Mouse (Mus musculus): ENCODE measurements at regions not wholly inside any gene's neighbourhood (a gene's known extent, or its start where the extent isn't known, plus 50 kb on each side); places are given as distances from the start of the nearest gene placed in this dataset.

DNA sequence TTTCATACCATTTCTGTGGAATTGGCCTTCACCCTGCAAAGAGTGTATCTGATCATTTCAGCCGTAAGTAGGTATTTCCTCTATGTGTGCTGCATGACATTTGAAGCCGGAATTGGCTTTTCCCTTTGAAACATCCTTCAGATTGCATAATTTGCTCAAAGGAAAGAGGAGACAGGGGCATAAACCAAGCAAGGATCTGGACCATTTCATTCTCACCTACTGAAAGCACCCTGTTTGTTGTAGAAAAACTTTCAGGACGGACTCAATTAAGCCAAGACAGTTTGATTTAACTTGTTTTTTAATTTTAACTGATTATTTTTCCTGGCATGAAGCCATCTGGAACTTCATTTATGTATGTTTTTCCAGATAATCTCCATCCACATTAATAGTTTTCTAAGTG is 340.0 kb upstream of the Jag1 start:
- TF ChIP-seq EP300 (IDR thresholded peaks at IDR 0.05; ENCODE audit: low read depth) (no peak), CTCF (IDR thresholded peaks at IDR 0.05; ENCODE audit: low read depth) (no peak)
- Histone ChIP-seq H3K9ac (replicated peaks) (no peak overlapping the region), H3K4me2 (ENCODE audit: low read depth) (no peak overlapping the region), H3K27ac (no peak overlapping the region), H3K9me3 (ENCODE audit: control insufficient read depth, low read length) (no peaks in the 10 kb centered on the region), H3K4me1 (replicated peaks; ENCODE audit: control insufficient read depth in 2 of 2, insufficient read depth in 2 of 2, low read length in 1 of 2) (no peaks in the 10 kb centered on the region), H3K4me3 (ENCODE audit: insufficient read depth in 1 of 2, low read depth in 2 of 2, low read length in 2 of 2) (no peak overlapping the region), H3K27me3 (ENCODE audit: control insufficient read depth, insufficient read depth, low read length) (no peaks in the 10 kb centered on the region), H3K36me3 (replicated peaks; ENCODE audit: control insufficient read depth, insufficient read depth, low read depth) (no peaks in the 10 kb centered on the region)
- WGBS (ENCODE audit: insufficient replicate concordance): 42% methylated on average over 3 of the region's 3 CpGs
- ATAC-seq (ENCODE audit: insufficient read depth): no peak
- DNase-seq (ENCODE audit: low read depth in 3 of 3, low spot score in 3 of 3): no peak

DNA sequence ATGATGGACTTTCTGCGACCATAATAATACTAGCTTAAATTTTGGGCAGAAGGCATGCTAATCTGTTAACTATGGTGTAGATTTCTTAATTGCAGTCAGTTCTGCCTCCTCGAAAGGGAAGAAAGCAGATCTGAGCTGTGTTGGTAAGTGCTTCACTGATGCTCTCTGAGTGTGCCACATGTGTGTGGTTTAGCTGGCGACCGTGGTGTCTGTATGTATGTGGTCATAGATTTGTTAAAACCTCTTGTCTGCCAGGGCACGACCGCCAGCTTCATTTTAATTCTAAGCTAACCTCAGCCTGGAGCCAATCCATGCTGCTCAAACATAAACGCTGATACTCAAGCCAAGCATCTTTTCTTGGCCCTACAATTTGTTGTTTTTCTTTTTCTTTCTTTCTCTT is 330.5 kb upstream of the Jag1 start:
- no peaks in the 10 kb centered on the region for H3K9me3 ChIP-seq (ENCODE audit: control insufficient read depth, low read length)
- WGBS (ENCODE audit: insufficient replicate concordance): 62% methylated on average over 7 of the region's 7 CpGs
- no peak overlapping the region for H3K4me2 ChIP-seq (ENCODE audit: low read depth)
- no peak overlapping the region for H3K4me3 ChIP-seq (ENCODE audit: insufficient read depth in 1 of 2, low read depth in 2 of 2, low read length in 2 of 2)
- no peaks in the 10 kb centered on the region for H3K36me3 ChIP-seq (replicated peaks; ENCODE audit: control insufficient read depth, insufficient read depth, low read depth)
- no peaks in the 10 kb centered on the region for H3K4me1 ChIP-seq (replicated peaks; ENCODE audit: control insufficient read depth in 2 of 2, insufficient read depth in 2 of 2, low read length in 1 of 2)
- H3K9ac ChIP-seq (replicated peaks): no peak overlapping the region
- H3K27me3 ChIP-seq (ENCODE audit: control insufficient read depth, insufficient read depth, low read length): no peaks in the 10 kb centered on the region
- DNase-seq (ENCODE audit: low read depth in 3 of 3, low spot score in 3 of 3) (no peak), ATAC-seq (ENCODE audit: insufficient read depth) (no peak)
- H3K27ac ChIP-seq: no peak overlapping the region
- TF ChIP-seq EP300 (IDR thresholded peaks at IDR 0.05; ENCODE audit: low read depth) (no peak), CTCF (IDR thresholded peaks at IDR 0.05; ENCODE audit: low read depth) (no peak)

DNA sequence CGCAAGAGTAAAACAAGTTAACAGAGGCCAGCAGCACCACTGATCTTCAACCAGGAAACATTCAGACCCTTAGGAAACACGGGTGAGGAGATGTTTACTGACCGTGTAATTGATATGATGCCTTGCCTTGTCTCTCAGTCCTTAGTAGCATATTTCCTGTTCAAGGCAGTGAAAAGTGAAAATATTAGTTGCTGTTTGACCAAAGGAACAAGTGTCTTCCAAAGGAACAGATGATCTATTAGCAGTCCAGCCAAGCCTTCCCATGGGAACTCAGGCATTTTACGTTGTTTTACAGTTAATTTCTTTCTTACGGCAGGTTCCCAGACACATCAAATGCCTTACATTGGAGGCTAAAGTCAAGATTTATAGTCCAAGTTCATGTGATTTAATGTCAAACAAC is 321.3 kb upstream of the Jag1 start:
- Histone ChIP-seq H3K4me1 (replicated peaks; ENCODE audit: control insufficient read depth in 2 of 2, insufficient read depth in 2 of 2, low read length in 1 of 2) (no peaks in the 10 kb centered on the region), H3K9me3 (ENCODE audit: control insufficient read depth, low read length) (no peaks in the 10 kb centered on the region), H3K27me3 (ENCODE audit: control insufficient read depth, insufficient read depth, low read length) (no peaks in the 10 kb centered on the region), H3K9ac (replicated peaks) (no peak overlapping the region), H3K27ac (no peak overlapping the region), H3K36me3 (replicated peaks; ENCODE audit: control insufficient read depth, insufficient read depth, low read depth) (no peaks in the 10 kb centered on the region), H3K4me3 (ENCODE audit: insufficient read depth in 1 of 2, low read depth in 2 of 2, low read length in 2 of 2) (no peak overlapping the region), H3K4me2 (ENCODE audit: low read depth) (no peak overlapping the region)
- DNase-seq (ENCODE audit: low read depth in 3 of 3, low spot score in 3 of 3) (no peak), ATAC-seq (ENCODE audit: insufficient read depth) (no peak)
- TF ChIP-seq CTCF (IDR thresholded peaks at IDR 0.05; ENCODE audit: low read depth) (no peak), EP300 (IDR thresholded peaks at IDR 0.05; ENCODE audit: low read depth) (no peak)
- 55% methylated on average over 5 of the region's 5 CpGs for WGBS (ENCODE audit: insufficient replicate concordance)

DNA sequence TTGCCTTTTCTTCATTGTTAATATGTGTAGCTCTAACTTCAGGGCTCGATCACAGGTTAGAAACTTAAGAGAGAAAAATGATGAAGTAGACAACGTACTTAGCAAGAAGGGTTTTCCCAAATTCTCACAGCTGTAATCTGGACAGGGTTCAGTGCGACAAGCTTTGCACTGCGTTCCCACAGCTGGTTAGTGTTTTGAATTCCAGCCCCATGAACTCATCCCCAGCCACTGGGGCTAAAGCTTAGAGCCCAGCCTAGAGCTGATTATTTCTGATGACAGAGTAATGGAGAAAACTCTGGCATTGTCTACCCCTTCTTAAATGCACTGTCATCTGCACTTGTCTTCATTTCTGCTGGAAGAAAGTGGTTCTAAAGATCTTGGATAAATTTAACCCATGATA is 319.7 kb upstream of the Jag1 start:
- Histone ChIP-seq H3K27ac (no peak overlapping the region), H3K27me3 (ENCODE audit: control insufficient read depth, insufficient read depth, low read length) (no peaks in the 10 kb centered on the region), H3K4me1 (replicated peaks; ENCODE audit: control insufficient read depth in 2 of 2, insufficient read depth in 2 of 2, low read length in 1 of 2) (no peaks in the 10 kb centered on the region), H3K4me2 (ENCODE audit: low read depth) (no peak overlapping the region), H3K9ac (replicated peaks) (no peak overlapping the region), H3K4me3 (ENCODE audit: insufficient read depth in 1 of 2, low read depth in 2 of 2, low read length in 2 of 2) (no peak overlapping the region), H3K36me3 (replicated peaks; ENCODE audit: control insufficient read depth, insufficient read depth, low read depth) (no peaks in the 10 kb centered on the region), H3K9me3 (ENCODE audit: control insufficient read depth, low read length) (no peaks in the 10 kb centered on the region)
- 54% methylated on average over 4 of the region's 4 CpGs for WGBS (ENCODE audit: insufficient replicate concordance)
- ATAC-seq (ENCODE audit: insufficient read depth) (no peak), DNase-seq (ENCODE audit: low read depth in 3 of 3, low spot score in 3 of 3) (no peak)
- TF ChIP-seq CTCF (IDR thresholded peaks at IDR 0.05; ENCODE audit: low read depth): no peak
- no peak for TF ChIP-seq EP300 (IDR thresholded peaks at IDR 0.05; ENCODE audit: low read depth)

DNA sequence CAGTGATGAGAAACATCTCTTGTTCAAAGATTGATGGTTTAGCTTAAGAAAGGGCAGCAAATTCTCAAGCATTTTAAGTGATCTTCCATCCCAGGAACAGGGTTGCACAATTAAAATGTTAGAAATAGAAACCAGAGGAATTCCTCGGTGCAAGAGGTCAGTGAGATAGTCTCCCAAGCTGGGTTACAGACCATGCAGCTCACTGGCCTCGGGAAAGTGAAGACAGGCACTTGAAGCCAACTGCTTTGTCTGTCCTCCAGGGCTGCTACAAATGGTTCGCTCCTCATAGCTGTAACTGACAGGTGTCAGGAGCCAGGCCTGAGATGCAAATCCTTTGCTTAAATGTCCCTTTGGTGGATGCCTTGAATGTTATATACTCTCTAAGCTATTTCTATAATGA is 306.2 kb upstream of the Jag1 start:
- Histone ChIP-seq H3K4me3 (ENCODE audit: insufficient read depth in 1 of 2, low read depth in 2 of 2, low read length in 2 of 2) (no peak overlapping the region), H3K9me3 (ENCODE audit: control insufficient read depth, low read length) (no peaks in the 10 kb centered on the region), H3K27ac (no peak overlapping the region), H3K4me1 (replicated peaks; ENCODE audit: control insufficient read depth in 2 of 2, insufficient read depth in 2 of 2, low read length in 1 of 2) (no peaks in the 10 kb centered on the region), H3K9ac (replicated peaks) (no peak overlapping the region), H3K4me2 (ENCODE audit: low read depth) (no peak overlapping the region), H3K27me3 (ENCODE audit: control insufficient read depth, insufficient read depth, low read length) (no peaks in the 10 kb centered on the region), H3K36me3 (replicated peaks; ENCODE audit: control insufficient read depth, insufficient read depth, low read depth) (no peaks in the 10 kb centered on the region)
- ATAC-seq (ENCODE audit: insufficient read depth): no peak
- 44% methylated on average over 3 of the region's 3 CpGs for WGBS (ENCODE audit: insufficient replicate concordance)
- no peak for DNase-seq (ENCODE audit: low read depth in 3 of 3, low spot score in 3 of 3)
- no peak for TF ChIP-seq CTCF (IDR thresholded peaks at IDR 0.05; ENCODE audit: low read depth)
- no peak for TF ChIP-seq EP300 (IDR thresholded peaks at IDR 0.05; ENCODE audit: low read depth)

DNA sequence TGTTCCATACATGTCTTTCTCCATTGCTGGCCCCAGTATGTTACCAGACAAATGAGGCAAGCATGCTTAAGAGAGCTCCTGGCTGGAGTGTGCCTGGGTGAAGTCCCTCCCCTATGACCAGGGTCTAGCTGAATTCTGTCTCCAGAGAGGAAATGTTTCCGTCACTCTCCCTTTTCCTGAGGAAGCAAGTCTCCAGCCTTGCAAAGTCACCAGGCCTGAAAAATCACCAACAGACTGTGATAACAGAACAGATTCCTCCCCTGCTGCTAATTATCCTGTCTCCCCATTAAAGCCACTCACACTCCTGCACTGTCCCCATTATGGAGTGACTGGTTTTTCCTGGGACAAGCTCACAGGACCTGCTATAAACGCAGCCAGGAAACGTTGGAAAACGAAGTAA is 303.2 kb upstream of the Jag1 start:
- no peak overlapping the region for H3K4me2 ChIP-seq (ENCODE audit: low read depth)
- no peak overlapping the region for H3K27ac ChIP-seq
- TF ChIP-seq CTCF (IDR thresholded peaks at IDR 0.05; ENCODE audit: low read depth) (no peak), EP300 (IDR thresholded peaks at IDR 0.05; ENCODE audit: low read depth) (no peak)
- ATAC-seq (ENCODE audit: insufficient read depth) (no peak), DNase-seq (ENCODE audit: low read depth in 3 of 3, low spot score in 3 of 3) (no peak)
- no peaks in the 10 kb centered on the region for H3K4me1 ChIP-seq (replicated peaks; ENCODE audit: control insufficient read depth in 2 of 2, insufficient read depth in 2 of 2, low read length in 1 of 2)
- H3K9ac ChIP-seq (replicated peaks): no peak overlapping the region
- no peak overlapping the region for H3K4me3 ChIP-seq (ENCODE audit: insufficient read depth in 1 of 2, low read depth in 2 of 2, low read length in 2 of 2)
- H3K36me3 ChIP-seq (replicated peaks; ENCODE audit: control insufficient read depth, insufficient read depth, low read depth): no peaks in the 10 kb centered on the region
- no peaks in the 10 kb centered on the region for H3K27me3 ChIP-seq (ENCODE audit: control insufficient read depth, insufficient read depth, low read length)
- whole genome bisulfite sequencing (ENCODE audit: insufficient replicate concordance): 30% methylated on average over 4 of the region's 4 CpGs
- no peaks in the 10 kb centered on the region for H3K9me3 ChIP-seq (ENCODE audit: control insufficient read depth, low read length)

Data from liver, embryonic 14.5 days (tissue).